Mouse (Mus musculus) megakaryocyte-erythroid progenitor cell, adult 5-6 weeks (primary cell): ENCODE measurements around the gene Mettl16. TPM values are rescaled to one million over a fixed set of nuclear protein-coding genes. Genes with fewer than 3 reads are reported as not detected.

Experiments
- ATAC-seq: replicated peaks from 2 replicates; pipeline ENCODE4 v1.8.0; 2016; ENCODE audit warnings: mild to moderate bottlenecking, inconsistent platforms; ENCODE audit not compliant: severe bottlenecking, poor library complexity, low FRiP score, low TSS enrichment
- total RNA-seq, 2 experiments: library from RNA; stranded (forward) in 1 of 2; stranded (reverse) in 1 of 2; fragments of 200-1000, 215-1000 nt in 1 of 2; fragments of >200 nt in 1 of 2; fragmentation: Nextera tagmentation in 1 of 2; gene quantifications; 2 replicates each; pipeline ENCODE4 v1.2.3; 2014 to 2017

Mettl16 gene
- total RNA-seq, 2 experiments from 2014 or later, result 18.0 to 44.7 TPM

- no peak for ATAC-seq
Measured at GRCm38 (mm10) chr11:74874630-74875029, 104.0 kb downstream of the Mettl16 start.

GRCm38 (mm10) chr11:74876801-74877200 is 106.2 kb downstream of the Mettl16 start:
- no peak for ATAC-seq

Other genes starting within 250 kb of the Mettl16 start
- 1.5 and 2.3 TPM in 2 replicates for gene Rap1gap2, start 159.9 kb upstream of the Mettl16 start, total RNA-seq (2014; fragmentation: Nextera tagmentation)
- 1.6 and 2.6 TPM in 2 replicates for gene Rap1gap2, start 159.9 kb upstream of the Mettl16 start, total RNA-seq (2017)
- 0.66 TPM in 1 of 2 replicates, not detected in the other for gene Ccdc92b, start 151.2 kb upstream of the Mettl16 start, total RNA-seq (2014; fragmentation: Nextera tagmentation)
- 0.57 TPM in 1 of 2 replicates, not detected in the other for gene Ccdc92b, start 151.2 kb upstream of the Mettl16 start, total RNA-seq (2017)
- 90.8 and 92.3 TPM in 2 replicates for gene Cluh, start 121.3 kb upstream of the Mettl16 start, total RNA-seq (2014; fragmentation: Nextera tagmentation)
- gene Cluh, start 121.3 kb upstream of the Mettl16 start, total RNA-seq (2017), result 42.9 and 64.3 TPM in 2 replicates
- gene Pafah1b1, start 46.2 kb upstream of the Mettl16 start, total RNA-seq (2014; fragmentation: Nextera tagmentation), result 41.2 and 43.9 TPM in 2 replicates
- gene Pafah1b1, start 46.2 kb upstream of the Mettl16 start, total RNA-seq (2017), result 46.5 and 58.5 TPM in 2 replicates
- gene Mnt, start 60.1 kb downstream of the Mettl16 start, total RNA-seq (2014; fragmentation: Nextera tagmentation), result 9.1 and 17.1 TPM in 2 replicates
- gene Mnt, start 60.1 kb downstream of the Mettl16 start, total RNA-seq (2017), result 2.6 and 3.6 TPM in 2 replicates
- 8.3 and 10.3 TPM in 2 replicates for gene Sgsm2, start 126.2 kb downstream of the Mettl16 start, total RNA-seq (2014; fragmentation: Nextera tagmentation)
- gene Sgsm2, start 126.2 kb downstream of the Mettl16 start, total RNA-seq (2017), result 3.1 and 10.1 TPM in 2 replicates
- gene Tsr1, start 127.2 kb downstream of the Mettl16 start, total RNA-seq (2014; fragmentation: Nextera tagmentation), result 80.0 and 80.7 TPM in 2 replicates
- gene Tsr1, start 127.2 kb downstream of the Mettl16 start, total RNA-seq (2017), result 139 and 154 TPM in 2 replicates
- 39.9 and 41.6 TPM in 2 replicates for gene Smg6, start 155.0 kb downstream of the Mettl16 start, total RNA-seq (2014; fragmentation: Nextera tagmentation)
- 41.3 and 49.0 TPM in 2 replicates for gene Smg6, start 155.0 kb downstream of the Mettl16 start, total RNA-seq (2017)
- gene Srr, start 155.1 kb downstream of the Mettl16 start, total RNA-seq (2014; fragmentation: Nextera tagmentation), result 6.9 and 9.7 TPM in 2 replicates
- 4.9 and 7.4 TPM in 2 replicates for gene Srr, start 155.1 kb downstream of the Mettl16 start, total RNA-seq (2017)